Mouse (Mus musculus) kidney, postnatal 0 days (tissue): ENCODE data around the gene Ostn. TPM values are rescaled to one million over a fixed set of nuclear protein-coding genes. Genes with fewer than 3 reads are reported as not detected.

ENCODE experiments used
- ATAC-seq: fragments of 200-750 bp; cut with Nextera tagmentation; replicated peaks from 2 replicates; pipeline ENCODE4 v1.8.0; 2017; ENCODE audit warnings: low read depth, moderate number of reproducible peaks, moderate TSS enrichment, moderate library complexity; ENCODE audit not compliant: low FRiP score
- DNase-seq: peaks from one replicate; pipeline ENCODE4 v3.0.0-alpha.2; 2016; ENCODE audit warnings: low spot score
- H3K27ac ChIP-seq: fragments of 300-500 bp; sonication (generic); 2 replicates; pipeline ENCODE4 v1.5.1; 2014; ENCODE audit warnings: mild to moderate bottlenecking
- H3K27me3 ChIP-seq: fragments of 300-500 bp; sonication (generic); 2 replicates; pipeline ENCODE4 v1.6.1; 2014; ENCODE audit warnings: low read length, mixed read lengths; ENCODE audit not compliant: insufficient read depth
- H3K36me3 ChIP-seq: fragments of 300-500 bp; sonication (generic); 2 replicates; pipeline ENCODE4 v1.6.1; 2014; ENCODE audit warnings: low read length, mixed read lengths; ENCODE audit not compliant: insufficient read depth
- H3K4me1 ChIP-seq: fragments of 300-500 bp; sonication (generic); replicated peaks from 2 replicates; pipeline ENCODE4 v1.6.1; 2014; ENCODE audit warnings: antibody characterized with exemption, low read length, mixed read lengths; ENCODE audit not compliant: insufficient read depth
- H3K4me2 ChIP-seq: fragments of 300-500 bp; sonication (generic); 2 replicates; pipeline ENCODE4 v1.6.1; 2014; ENCODE audit warnings: mild to moderate bottlenecking, low read length, moderate library complexity, mixed read lengths
- H3K4me3 ChIP-seq: fragments of 300-500 bp; sonication (generic); replicated peaks from 2 replicates; pipeline ENCODE4 v1.5.1; 2014; ENCODE audit warnings: low read depth, low read length
- H3K9ac ChIP-seq: fragments of 300-500 bp; sonication (generic); 2 replicates; pipeline ENCODE4 v1.6.1; 2014; ENCODE audit warnings: low read depth, low read length
- H3K9me3 ChIP-seq: fragments of 300-500 bp; sonication (generic); replicated peaks from 2 replicates; pipeline ENCODE4 v1.6.1; 2016; ENCODE audit warnings: low read length, inconsistent platforms, mixed read lengths
- CTCF ChIP-seq: IDR thresholded peaks from 2 replicates; pipeline ENCODE4 v1.5.1; 2016; ENCODE audit warnings: antibody characterized with exemption, low read depth, mild to moderate bottlenecking, moderate library complexity
- WGBS: fragments of 180-500 bp; shearing (Covaris S2); extraction: QIAGEN DNeasy Blood & Tissue Kit; methylation state at CpG from one replicate; pipeline ENCODE4 v1.1.7; 2014; 5-methylcytosine and 5-hydroxymethylcytosine counted together
- polyA plus RNA-seq: library from polyadenylated mRNA; unstranded; fragments of >200 nt; fragmentation: Nextera tagmentation; extraction: Ambion mirVana; gene quantifications from 2 replicates; pipeline ENCODE4 v1.2.1, GENCODE M21; 2015

The Ostn gene
- polyA plus RNA-seq, 1 experiment from 2014 or later: not detected

GRCm38 (mm10) chr16:27326463-27326862 is 19.2 kb downstream of the Ostn start:
- Histone ChIP-seq H3K27ac (no peak overlapping the region), H3K4me3 (no peak overlapping the region), H3K36me3 (no peaks in the 10 kb centered on the region), H3K9ac (no peak overlapping the region), H3K4me1 (no peaks in the 10 kb centered on the region), H3K9me3 (no peaks in the 10 kb centered on the region), H3K4me2 (no peak overlapping the region), H3K27me3 (no peaks in the 10 kb centered on the region)
- ATAC-seq: no peak
- no peak for TF ChIP-seq CTCF
- DNase-seq: no peak
- WGBS: 97% methylated on average over 2 of the region's 2 CpGs

- TF ChIP-seq CTCF: no peak
- Histone ChIP-seq H3K36me3 (no peaks in the 10 kb centered on the region), H3K4me3 (no peak overlapping the region), H3K9me3 (no peaks in the 10 kb centered on the region), H3K27ac (no peak overlapping the region), H3K4me1 (no peaks in the 10 kb centered on the region), H3K27me3 (no peaks in the 10 kb centered on the region), H3K9ac (no peak overlapping the region), H3K4me2 (no peak overlapping the region)
- ATAC-seq: no peak
- no peak for DNase-seq
- 58% methylated on average over 3 of the region's 3 CpGs for WGBS
These were observed 40.2 kb downstream of the Ostn start for GRCm38 (mm10) chr16:27347521-27347920.

- Histone ChIP-seq H3K4me2 (no peak overlapping the region), H3K27ac (no peak overlapping the region), H3K36me3 (no peaks in the 10 kb centered on the region), H3K9me3 (no peaks in the 10 kb centered on the region), H3K27me3 (no peaks in the 10 kb centered on the region), H3K4me1 (no peaks in the 10 kb centered on the region), H3K9ac (no peak overlapping the region), H3K4me3 (no peak overlapping the region)
- 65% methylated on average over 1 of the region's 1 CpGs for WGBS
- no peak for TF ChIP-seq CTCF
- ATAC-seq (no peak), DNase-seq (no peak)
These were observed 41.1 kb downstream of the Ostn start for GRCm38 (mm10) chr16:27348359-27348758.

- H3K27me3 ChIP-seq: no peaks in the 10 kb centered on the region
- H3K9ac ChIP-seq: no peak overlapping the region
- H3K36me3 ChIP-seq: no peaks in the 10 kb centered on the region
- ATAC-seq: no peak
- DNase-seq: no peak
- no peaks in the 10 kb centered on the region for H3K4me1 ChIP-seq
- TF ChIP-seq CTCF: no peak
- no peak overlapping the region for H3K4me2 ChIP-seq
- H3K9me3 ChIP-seq: no peaks in the 10 kb centered on the region
- H3K4me3 ChIP-seq: no peak overlapping the region
- H3K27ac ChIP-seq: no peak overlapping the region
- WGBS: 94% methylated on average over 2 of the region's 2 CpGs
These were observed 41.9 kb downstream of the Ostn start for GRCm38 (mm10) chr16:27349235-27349634.

GRCm38 (mm10) chr16:27349878-27350532 is 42.7 kb downstream of the Ostn start:
- no peak for TF ChIP-seq CTCF
- Histone ChIP-seq H3K27me3 (no peaks in the 10 kb centered on the region), H3K4me2 (no peak overlapping the region), H3K9ac (no peak overlapping the region), H3K27ac (no peak overlapping the region), H3K36me3 (no peaks in the 10 kb centered on the region), H3K4me1 (no peaks in the 10 kb centered on the region), H3K4me3 (no peak overlapping the region), H3K9me3 (no peaks in the 10 kb centered on the region)
- DNase-seq (no peak), ATAC-seq (no peak)
- 88% methylated on average over 7 of the region's 7 CpGs for WGBS

- no peak for TF ChIP-seq CTCF
- Histone ChIP-seq H3K9ac (no peak overlapping the region), H3K4me2 (no peak overlapping the region), H3K36me3 (no peaks in the 10 kb centered on the region), H3K4me3 (no peak overlapping the region), H3K27me3 (no peaks in the 10 kb centered on the region), H3K4me1 (no peaks in the 10 kb centered on the region), H3K27ac (no peak overlapping the region), H3K9me3 (no peaks in the 10 kb centered on the region)
- 47% methylated on average over 2 of the region's 2 CpGs for WGBS
- ATAC-seq: no peak
- no peak for DNase-seq
These were observed 47.2 kb downstream of the Ostn start for GRCm38 (mm10) chr16:27354464-27354863.

- TF ChIP-seq CTCF: no peak
- no peak for ATAC-seq
- WGBS: 84% methylated on average over 1 of the region's 1 CpGs
These were observed 52.8 kb downstream of the Ostn start for GRCm38 (mm10) chr16:27360059-27360458.

More at GRCm38 (mm10) chr16:27360059-27360458, 52.8 kb downstream of the Ostn start:
- Histone ChIP-seq H3K9ac (no peak overlapping the region), H3K4me2 (no peak overlapping the region), H3K27me3 (no peaks in the 10 kb centered on the region), H3K4me3 (no peak overlapping the region), H3K36me3 (no peaks in the 10 kb centered on the region), H3K9me3 (no peaks in the 10 kb centered on the region), H3K27ac (no peak overlapping the region), H3K4me1 (no peaks in the 10 kb centered on the region)
- no peak for DNase-seq
